Mouse (Mus musculus) liver, embryonic 15.5 days (tissue): Measurements from ENCODE around the gene Rbm39. TPM values are rescaled to one million over a fixed set of nuclear protein-coding genes. Genes with fewer than 3 reads are reported as not detected.
"Not testable (repeated sequence)": the region's sequence is repeated elsewhere in the genome, so short reads cannot be mapped to it uniquely, and the experiment has no call there.

ENCODE experiments used
- ATAC-seq: fragments of 200-750 bp; cut with Nextera tagmentation; 2 replicates; pipeline ENCODE4 v1.8.0; 2017; ENCODE audit warnings: moderate number of reproducible peaks, mild to moderate bottlenecking, moderate library complexity; ENCODE audit not compliant: insufficient read depth
- H3K27ac ChIP-seq: fragments of 300-500 bp; sonication (generic); replicated peaks from 2 replicates; pipeline ENCODE4 v1.5.1; 2015; ENCODE audit warnings: mild to moderate bottlenecking, inconsistent platforms
- H3K27me3 ChIP-seq: fragments of 300-500 bp; sonication (generic); 2 replicates; pipeline ENCODE4 v1.6.1; 2015; ENCODE audit warnings: mild to moderate bottlenecking, inconsistent platforms
- H3K36me3 ChIP-seq: fragments of 300-500 bp; sonication (generic); replicated peaks from 2 replicates; pipeline ENCODE4 v1.6.1; 2015; ENCODE audit warnings: moderate library complexity, mild to moderate bottlenecking, inconsistent platforms
- H3K4me1 ChIP-seq: fragments of 300-500 bp; sonication (generic); replicated peaks from 2 replicates; pipeline ENCODE4 v1.6.1; 2015; ENCODE audit warnings: inconsistent platforms
- H3K4me2 ChIP-seq: fragments of 300-500 bp; sonication (generic); 2 replicates; pipeline ENCODE4 v1.6.1; 2015; ENCODE audit warnings: moderate library complexity, mild to moderate bottlenecking, inconsistent platforms
- H3K4me3 ChIP-seq: fragments of 300-500 bp; sonication (generic); replicated peaks from 2 replicates; pipeline ENCODE4 v1.5.1; 2015; ENCODE audit warnings: mild to moderate bottlenecking, inconsistent platforms
- H3K9ac ChIP-seq: fragments of 300-500 bp; sonication (generic); 2 replicates; pipeline ENCODE4 v1.6.1; 2015; ENCODE audit warnings: moderate library complexity, mild to moderate bottlenecking, inconsistent platforms
- H3K9me3 ChIP-seq: fragments of 300-500 bp; sonication (generic); replicated peaks from 2 replicates; pipeline ENCODE4 v1.6.1; 2016; ENCODE audit warnings: inconsistent platforms
- WGBS: fragments of 180-500 bp; shearing (Covaris S2); methylation state at CpG from one replicate; pipeline ENCODE4 v1.1.7; 2015; ENCODE audit warnings: mixed read lengths; ENCODE audit not compliant: insufficient replicate concordance; 5-methylcytosine and 5-hydroxymethylcytosine counted together
- polyA plus RNA-seq: library from polyadenylated mRNA; unstranded; fragments of >200 nt; fragmentation: Nextera tagmentation; extraction: Ambion mirVana; gene quantifications from 2 replicates; pipeline ENCODE4 v1.2.1, GENCODE M21; 2015

The Rbm39 gene
- polyA plus RNA-seq, 1 experiment from 2014 or later, result 223 TPM

DNA sequence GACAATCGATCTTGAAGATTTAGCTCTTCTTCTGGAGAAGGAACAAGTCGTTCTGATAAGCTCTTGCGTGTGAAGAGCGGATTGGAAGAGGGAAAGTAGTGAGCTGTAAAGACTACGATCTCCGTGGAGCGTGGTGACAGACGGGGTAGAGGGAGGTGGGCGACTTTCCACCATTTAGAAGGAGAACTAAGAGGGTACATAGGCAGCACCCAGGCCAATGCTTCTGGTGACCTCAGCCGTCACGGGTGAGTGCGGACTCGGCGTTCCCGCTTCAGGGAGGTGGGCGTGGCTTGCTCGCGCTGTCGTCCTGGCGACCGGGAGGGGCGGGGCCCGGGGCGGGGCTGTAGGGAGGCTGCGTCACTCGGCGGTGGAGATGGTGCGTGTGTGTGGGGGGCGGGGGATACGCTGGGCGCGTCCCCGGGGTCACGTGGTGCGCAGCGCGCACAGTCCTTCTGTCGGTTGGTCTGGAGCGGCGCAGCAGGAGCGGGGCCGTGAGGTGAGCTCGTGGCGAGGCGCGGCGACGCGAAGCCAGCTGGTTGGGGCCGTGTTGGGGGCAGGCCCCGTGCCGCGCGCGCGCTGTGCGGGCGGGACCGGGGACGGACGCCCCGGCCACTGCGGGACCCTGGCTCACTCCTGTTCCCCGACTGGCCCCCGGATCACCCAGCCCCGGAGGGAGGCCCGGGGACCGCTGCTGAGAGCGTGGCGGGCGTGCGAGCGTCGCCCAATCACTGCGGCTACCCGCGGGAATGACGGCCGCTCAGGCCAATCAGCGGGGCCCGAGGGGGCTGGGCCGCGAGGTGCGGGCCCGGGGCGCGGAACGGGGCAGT, 16.5 kb upstream of the Rbm39 start, which contains the start of gene Phf20:
Gene Phf20 (plus strand): TSS at position 165 of the 827 bp plus-strand sequence.
- under 1% methylated on average over 84 of the region's 88 CpGs for WGBS
- peaks cover 6% of the 10 kb centered on the region; the same call in 1 of the 2 replicates for H3K36me3 ChIP-seq
- ATAC-seq, result peak; percentile 98
- H3K4me1 ChIP-seq, result peaks cover 42% of the 10 kb centered on the region
- no peaks in the 10 kb centered on the region for H3K27me3 ChIP-seq
- H3K9me3 ChIP-seq, result no peaks in the 10 kb centered on the region
- peak within 1 kb of the TSS; percentile 77 for H3K4me3 ChIP-seq
- peak within 1 kb of the TSS; percentile 95 for H3K27ac ChIP-seq
- H3K9ac ChIP-seq, result peak within 1 kb of the TSS; percentile 78
- peak within 1 kb of the TSS; percentile 97 for H3K4me2 ChIP-seq

- Histone ChIP-seq H3K9ac (no peak overlapping the region), H3K27ac (0 out of 2 replicates have a peak overlapping the region, but pooled peaks have one; percentile 2), H3K4me3 (no peak overlapping the region), H3K4me2 (no peak overlapping the region), H3K36me3 (no peaks in the 10 kb centered on the region), H3K4me1 (peaks cover 53% of the 10 kb centered on the region), H3K9me3 (no peaks in the 10 kb centered on the region), H3K27me3 (no peaks in the 10 kb centered on the region)
- ATAC-seq, result no peak
Measured at GRCm38 (mm10) chr2:156194571-156194970, 14.5 kb upstream of the Rbm39 start.

- WGBS, result 60% methylated on average over 3 of the region's 3 CpGs
- H3K4me3 ChIP-seq, result no peak overlapping the region
- no peak for ATAC-seq
- H3K27me3 ChIP-seq, result no peaks in the 10 kb centered on the region
- no peaks in the 10 kb centered on the region for H3K9me3 ChIP-seq
- H3K36me3 ChIP-seq, result no peaks in the 10 kb centered on the region
- no peak overlapping the region for H3K4me2 ChIP-seq
- H3K27ac ChIP-seq, result no peak overlapping the region
- H3K4me1 ChIP-seq, result peaks cover 41% of the 10 kb centered on the region
- H3K9ac ChIP-seq, result no peak overlapping the region
Measured at GRCm38 (mm10) chr2:156193066-156193862, 13.2 kb upstream of the Rbm39 start.

GRCm38 (mm10) chr2:156192068-156192467, 12.0 kb upstream of the Rbm39 start:
- no peaks in the 10 kb centered on the region for H3K36me3 ChIP-seq
- H3K27me3 ChIP-seq, result no peaks in the 10 kb centered on the region
- H3K27ac ChIP-seq, result no peak overlapping the region
- 73% methylated on average over 2 of the region's 2 CpGs for WGBS
- no peak overlapping the region for H3K4me3 ChIP-seq
- no peaks in the 10 kb centered on the region for H3K9me3 ChIP-seq
- peaks cover 29% of the 10 kb centered on the region for H3K4me1 ChIP-seq
- ATAC-seq, result no peak
- H3K4me2 ChIP-seq, result no peak overlapping the region
- H3K9ac ChIP-seq, result no peak overlapping the region

- no peaks in the 10 kb centered on the region for H3K36me3 ChIP-seq
- H3K4me1 ChIP-seq, result peaks cover 28% of the 10 kb centered on the region
- H3K27ac ChIP-seq, result no peak overlapping the region
- no peak overlapping the region for H3K4me2 ChIP-seq
- H3K27me3 ChIP-seq, result no peaks in the 10 kb centered on the region
- no peak for ATAC-seq
- H3K9me3 ChIP-seq, result no peaks in the 10 kb centered on the region
- H3K4me3 ChIP-seq, result no peak overlapping the region
- WGBS, result 81% methylated on average over 2 of the region's 2 CpGs
- no peak overlapping the region for H3K9ac ChIP-seq
Measured at GRCm38 (mm10) chr2:156191540-156191939, 11.5 kb upstream of the Rbm39 start.

- 27% methylated on average over 14 of the region's 14 CpGs for WGBS
- peak; percentile 26; the same call in 1 of the 2 replicates for ATAC-seq
- peak overlapping the region; percentile 47 for H3K4me2 ChIP-seq
Measured at GRCm38 (mm10) chr2:156190004-156190896, 10.2 kb upstream of the Rbm39 start.

GRCm38 (mm10) chr2:156189241-156189640, 9.2 kb upstream of the Rbm39 start:
- H3K4me2 ChIP-seq, ATAC-seq, H3K9me3 ChIP-seq, H3K27ac ChIP-seq, H3K36me3 ChIP-seq, H3K4me3 ChIP-seq, H3K9ac ChIP-seq, H3K27me3 ChIP-seq: not testable (repeated sequence)
- 47% methylated on average over 7 of the region's 7 CpGs for WGBS
- H3K4me1 ChIP-seq, result peaks cover 12% of the 10 kb centered on the region

More at GRCm38 (mm10) chr2:156190004-156190896, 10.2 kb upstream of the Rbm39 start:
- Histone ChIP-seq H3K4me1 (peaks cover 19% of the 10 kb centered on the region), H3K27ac (peak overlapping the region; percentile 38), H3K27me3 (no peaks in the 10 kb centered on the region), H3K4me3 (no peak overlapping the region), H3K9me3 (no peaks in the 10 kb centered on the region), H3K36me3 (no peaks in the 10 kb centered on the region), H3K9ac (0 out of 2 replicates have a peak overlapping the region, but pooled peaks have one; percentile 25)

- no peak for ATAC-seq
- Histone ChIP-seq H3K4me3 (no peak overlapping the region), H3K4me1 (peaks cover 29% of the 10 kb centered on the region), H3K9me3 (no peaks in the 10 kb centered on the region), H3K36me3 (peaks cover 21% of the 10 kb centered on the region), H3K4me2 (peak overlapping the region; percentile 84), H3K27me3 (no peaks in the 10 kb centered on the region), H3K9ac (no peak overlapping the region), H3K27ac (peak overlapping the region; percentile 98)
- WGBS, result 80% methylated on average over 2 of the region's 2 CpGs
Measured at GRCm38 (mm10) chr2:156181592-156181991, 1.6 kb upstream of the Rbm39 start.

DNA sequence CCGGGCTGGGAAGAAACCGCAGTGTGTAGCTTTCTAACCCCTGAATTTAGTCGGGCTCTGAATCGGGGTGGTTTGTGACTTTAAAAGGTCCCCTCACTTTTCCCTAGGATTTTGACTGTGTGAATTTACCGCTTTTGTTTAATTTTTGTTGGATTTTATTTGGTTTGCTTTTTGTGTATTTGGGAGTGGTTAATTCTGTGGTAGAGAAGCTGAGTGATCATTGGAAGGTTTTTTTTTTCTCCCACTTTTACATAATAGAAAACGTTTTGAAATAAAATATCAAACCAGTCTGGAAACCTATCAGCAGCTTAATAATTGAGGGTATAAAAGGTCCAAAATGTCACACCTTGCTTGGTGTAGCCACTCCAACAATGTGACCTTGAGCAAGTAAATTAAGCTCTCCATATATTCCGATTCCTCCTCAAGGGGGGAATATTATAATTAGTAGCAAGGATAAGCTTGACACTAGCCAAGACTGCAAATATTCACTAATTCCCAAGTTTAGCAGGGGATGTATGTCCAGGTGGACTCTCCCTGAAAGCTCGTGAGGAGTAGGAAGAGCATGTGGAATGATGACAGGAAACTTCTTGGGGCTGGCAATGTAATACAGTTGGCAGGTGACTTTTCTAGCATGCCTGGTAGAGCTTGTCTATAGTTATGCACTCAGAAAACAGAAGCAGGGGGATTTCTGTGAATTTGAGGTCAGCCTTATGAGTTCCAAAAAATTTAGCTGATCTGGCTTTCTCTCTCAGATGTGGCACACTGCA, 969 bp upstream of the Rbm39 start:
- Histone ChIP-seq H3K4me2 (peak overlapping the region; percentile 84), H3K9me3 (no peaks in the 10 kb centered on the region), H3K4me3 (peak overlapping the region; percentile 98), H3K4me1 (peaks cover 29% of the 10 kb centered on the region), H3K36me3 (peaks cover 27% of the 10 kb centered on the region), H3K27me3 (no peaks in the 10 kb centered on the region), H3K9ac (peak overlapping the region; percentile 100), H3K27ac (peak overlapping the region; percentile 98)
- 12% methylated on average over 8 of the region's 8 CpGs for WGBS
- no peak for ATAC-seq

DNA sequence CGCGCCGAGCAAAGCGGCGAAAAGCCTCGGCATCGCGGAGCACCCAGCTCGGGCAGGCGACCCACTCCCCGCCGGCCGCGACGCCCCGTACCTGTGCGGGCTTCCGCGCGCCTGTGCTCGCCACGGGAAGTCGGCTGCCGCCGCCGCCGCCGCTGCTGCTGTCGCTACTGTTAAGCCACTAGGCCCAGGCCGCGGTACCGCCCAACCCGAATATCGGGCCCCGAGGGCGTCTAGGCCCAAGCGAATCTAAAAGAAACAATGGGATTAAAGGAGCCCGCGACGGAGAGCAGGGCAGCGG, 293 bp downstream of the Rbm39 start:
- 0% methylated on average over 33 of the region's 41 CpGs for WGBS
- Histone ChIP-seq H3K4me1 (peaks cover 33% of the 10 kb centered on the region), H3K4me2 (peak overlapping the region; percentile 84), H3K27me3 (no peaks in the 10 kb centered on the region), H3K9ac (peak overlapping the region; percentile 100), H3K36me3 (peaks cover 36% of the 10 kb centered on the region), H3K4me3 (peak overlapping the region; percentile 98), H3K9me3 (no peaks in the 10 kb centered on the region), H3K27ac (peak overlapping the region; percentile 98)
- ATAC-seq, result peak; percentile 49
